Mouse (Mus musculus) MEL (cell line): ENCODE measurements at regions not wholly inside any gene's neighbourhood (a gene's known extent, or its start where the extent isn't known, plus 50 kb on each side); places are given as distances from the start of the nearest gene placed in this dataset.

Experiments used
- DNase-seq: peaks from one replicate; pipeline ENCODE4 v3.0.0; 2011; ENCODE audit warnings: low read depth, low spot score
- H3K27ac ChIP-seq: 2 replicates; pipeline ENCODE4 v1.5.1; 2012; ENCODE audit warnings: low read depth, mild to moderate bottlenecking, control low read depth, low read length, moderate library complexity; ENCODE audit not compliant: control insufficient read depth
- H3K27me3 ChIP-seq, 2 experiments: fragments of 150-350 bp in 1 of 2; sonication (generic) in 1 of 2; 2 replicates each; pipeline ENCODE4 v1.6.1; 2012; ENCODE audit warnings: low read length in 2 of 2, mild to moderate bottlenecking in 2 of 2, improper control_type of control experiment in 1 of 2, moderate library complexity in 1 of 2; ENCODE audit not compliant: insufficient read depth in 2 of 2, control insufficient read depth in 1 of 2
- H3K36me3 ChIP-seq, 2 experiments: 2 replicates each; pipeline ENCODE4 v1.6.1; 2012 to 2014; ENCODE audit warnings: low read length in 2 of 2, improper control_type of control experiment in 1 of 2, inconsistent platforms in 1 of 2, mild to moderate bottlenecking in 1 of 2; ENCODE audit not compliant: insufficient read depth in 2 of 2, control insufficient read depth in 1 of 2
- H3K4me1 ChIP-seq, 2 experiments: fragments of 150-350 bp in 1 of 2; sonication (generic) in 1 of 2; 2 replicates each; pipeline ENCODE4 v1.6.1; 2012; ENCODE audit warnings: low read length in 2 of 2, improper control_type of control experiment in 1 of 2, mild to moderate bottlenecking in 1 of 2; ENCODE audit not compliant: insufficient read depth in 2 of 2, control insufficient read depth in 1 of 2
- H3K4me3 ChIP-seq, 2 experiments: fragments of 150-350 bp in 1 of 2; sonication (generic) in 1 of 2; 2 replicates each; pipeline ENCODE4 v1.5.1; 2012; ENCODE audit warnings: low read depth in 2 of 2, low read length in 2 of 2, mild to moderate bottlenecking in 2 of 2, moderate library complexity in 2 of 2, control low read depth in 1 of 2, improper control_type of control experiment in 1 of 2; ENCODE audit not compliant: control insufficient read depth in 1 of 2, insufficient read depth in 1 of 2
- H3K79me2 ChIP-seq: 2 replicates; pipeline ENCODE4 v1.6.1; 2012; ENCODE audit warnings: mild to moderate bottlenecking, low read length, moderate library complexity; ENCODE audit not compliant: control insufficient read depth, poor library complexity, insufficient read depth
- H3K9ac ChIP-seq: 2 replicates; pipeline ENCODE4 v1.6.1; 2012; ENCODE audit warnings: low read depth, mild to moderate bottlenecking, control low read depth, low read length, moderate library complexity; ENCODE audit not compliant: control insufficient read depth, poor library complexity, severe bottlenecking
- H3K9me3 ChIP-seq: fragments of 150-350 bp; sonication (generic); replicated peaks from 2 replicates; pipeline ENCODE4 v1.6.1; 2012; ENCODE audit warnings: mild to moderate bottlenecking, low read length, improper control_type of control experiment, moderate library complexity; ENCODE audit not compliant: insufficient read depth
- CHD1 ChIP-seq: IDR thresholded peaks from 2 replicates; pipeline ENCODE4 v1.6.1; 2012; ENCODE audit warnings: low read depth, mild to moderate bottlenecking, inconsistent platforms, low read length, improper control_type of control experiment
- CTCF ChIP-seq, 3 experiments: IDR thresholded peaks in 2 of 3; conservative IDR thresholded peaks in 1 of 3; 2 replicates each; pipeline ENCODE4 v1.5.1; 2011 to 2012; ENCODE audit warnings: low read length in 3 of 3, low read depth in 2 of 3, mild to moderate bottlenecking in 2 of 3, improper control_type of control experiment in 1 of 3, inconsistent platforms in 1 of 3, mixed read lengths in 1 of 3, moderate library complexity in 1 of 3; ENCODE audit not compliant: control insufficient read depth in 1 of 3, insufficient read depth in 1 of 3, poor library complexity in 1 of 3, severe bottlenecking in 1 of 3
- E2F4 ChIP-seq: IDR thresholded peaks from 2 replicates; pipeline ENCODE4 v1.6.1; 2011; ENCODE audit warnings: low read depth, low read length, improper control_type of control experiment, borderline replicate concordance
- ELF1 ChIP-seq: IDR thresholded peaks from 2 replicates; pipeline ENCODE4 v1.6.1; 2014; ENCODE audit warnings: low read depth, mild to moderate bottlenecking, inconsistent platforms, low read length, improper control_type of control experiment, moderate library complexity
- EP300 ChIP-seq, 2 experiments: IDR thresholded peaks; 2 replicates each; pipeline ENCODE4 v1.6.1; 2011; ENCODE audit warnings: improper control_type of control experiment in 2 of 2, low read length in 2 of 2, low read depth in 1 of 2, mild to moderate bottlenecking in 1 of 2
- ETS1 ChIP-seq: IDR thresholded peaks from 2 replicates; pipeline ENCODE4 v1.6.1; 2012; ENCODE audit warnings: low read depth, mild to moderate bottlenecking, inconsistent platforms, low read length, improper control_type of control experiment, moderate library complexity
- GABPA ChIP-seq: IDR thresholded peaks from 2 replicates; pipeline ENCODE4 v1.6.1; 2012; ENCODE audit warnings: low read depth, mild to moderate bottlenecking, inconsistent platforms, low read length, improper control_type of control experiment, moderate library complexity
- HCFC1 ChIP-seq: IDR thresholded peaks from 2 replicates; pipeline ENCODE4 v1.6.1; 2012; ENCODE audit warnings: low read depth, mild to moderate bottlenecking, inconsistent platforms, low read length, improper control_type of control experiment, moderate library complexity
- KAT2A ChIP-seq: conservative IDR thresholded peaks from 2 replicates; pipeline ENCODE4 v1.6.1; 2012; ENCODE audit warnings: low read depth, low read length, improper control_type of control experiment, inconsistent platforms
- MAX ChIP-seq: IDR thresholded peaks from 2 replicates; pipeline ENCODE4 v1.6.1; 2011; ENCODE audit warnings: low read length, improper control_type of control experiment
- MEF2A ChIP-seq: IDR thresholded peaks from 2 replicates; pipeline ENCODE4 v1.6.1; 2014; ENCODE audit warnings: low read depth, mild to moderate bottlenecking, inconsistent platforms, low read length, improper control_type of control experiment; ENCODE audit not compliant: poor library complexity, insufficient replicate concordance, severe bottlenecking; ENCODE audit errors: extremely low read depth
- MXI1 ChIP-seq: IDR thresholded peaks from 2 replicates; pipeline ENCODE4 v1.6.1; 2011; ENCODE audit warnings: mild to moderate bottlenecking, low read depth, low read length, improper control_type of control experiment
- MYB ChIP-seq: IDR thresholded peaks from 2 replicates; pipeline ENCODE4 v1.6.1; 2011; ENCODE audit warnings: mild to moderate bottlenecking, low read depth, low read length, improper control_type of control experiment
- MYC ChIP-seq: IDR thresholded peaks from 2 replicates; pipeline ENCODE4 v1.6.1; 2011; ENCODE audit warnings: low read depth, mild to moderate bottlenecking, low read length, improper control_type of control experiment, moderate library complexity
- NELFE ChIP-seq: IDR thresholded peaks from 2 replicates; pipeline ENCODE4 v1.6.1; 2011; ENCODE audit warnings: low read depth, low read length, improper control_type of control experiment
- NRF1 ChIP-seq: IDR thresholded peaks from 2 replicates; pipeline ENCODE4 v1.6.1; 2014; ENCODE audit warnings: low read depth, mild to moderate bottlenecking, inconsistent platforms, low read length, improper control_type of control experiment, moderate library complexity; ENCODE audit not compliant: poor library complexity, insufficient read depth, severe bottlenecking
- RAD21 ChIP-seq: IDR thresholded peaks from 2 replicates; pipeline ENCODE4 v1.6.1; 2011; ENCODE audit warnings: mild to moderate bottlenecking, low read depth, low read length, improper control_type of control experiment
- SMC3 ChIP-seq: IDR thresholded peaks from 2 replicates; pipeline ENCODE4 v1.6.1; 2011; ENCODE audit warnings: low read depth, low read length, improper control_type of control experiment
- TCF12 ChIP-seq: IDR thresholded peaks from 2 replicates; pipeline ENCODE4 v1.6.1; 2014; ENCODE audit warnings: low read depth, mild to moderate bottlenecking, inconsistent platforms, low read length, improper control_type of control experiment, moderate library complexity
- UBTF ChIP-seq: IDR thresholded peaks from 2 replicates; pipeline ENCODE4 v1.6.1; 2012; ENCODE audit warnings: low read depth, mild to moderate bottlenecking, inconsistent platforms, low read length, improper control_type of control experiment, moderate library complexity, borderline replicate concordance; ENCODE audit not compliant: insufficient read depth
- USF1 ChIP-seq: IDR thresholded peaks from 2 replicates; pipeline ENCODE4 v1.6.1; 2014; ENCODE audit warnings: low read depth, mild to moderate bottlenecking, inconsistent platforms, low read length, improper control_type of control experiment, moderate library complexity
- ZC3H11A ChIP-seq: IDR thresholded peaks from 2 replicates; pipeline ENCODE4 v1.6.1; 2012; ENCODE audit warnings: low read depth, mild to moderate bottlenecking, inconsistent platforms, low read length, improper control_type of control experiment
- ZKSCAN1 ChIP-seq: IDR thresholded peaks from 2 replicates; pipeline ENCODE4 v1.6.1; 2012; ENCODE audit warnings: low read depth, mild to moderate bottlenecking, inconsistent platforms, low read length, improper control_type of control experiment, moderate library complexity

DNA sequence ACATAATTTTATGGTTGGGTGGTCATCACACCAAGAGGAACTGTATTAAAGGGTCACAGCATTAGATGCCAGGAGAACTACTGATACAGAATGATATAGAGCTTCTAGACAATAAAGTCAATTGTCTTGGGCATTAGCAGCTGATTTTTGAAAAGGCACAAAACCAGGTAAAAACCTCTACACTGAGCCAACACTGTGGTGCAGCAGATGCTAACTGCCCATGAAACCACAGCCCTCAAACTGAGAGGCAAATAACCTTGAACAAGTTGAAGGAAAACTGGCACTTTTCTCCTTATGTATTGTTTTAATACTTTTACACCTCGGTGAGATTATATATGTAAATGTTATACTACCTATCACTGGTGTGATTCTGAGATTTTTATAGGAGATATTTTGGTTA, 195.9 kb upstream of the Vegfc start:
- Histone ChIP-seq H3K9ac (no peak overlapping the region), H3K27ac (no peak overlapping the region), H3K9me3 (no peaks in the 10 kb centered on the region), H3K4me3 (no peak overlapping the region), H3K27me3 (no peaks in the 10 kb centered on the region), H3K79me2 (no peaks in the 10 kb centered on the region), H3K36me3 (no peaks in the 10 kb centered on the region), H3K4me1 (no peaks in the 10 kb centered on the region)
- TF ChIP-seq MYC: no peak
- TF ChIP-seq MXI1: no peak
- TF ChIP-seq NRF1: no peak
- TF ChIP-seq HCFC1: no peak
- no peak for TF ChIP-seq ZC3H11A
- TF ChIP-seq NELFE: no peak
- no peak for TF ChIP-seq USF1
- DNase-seq: no peak

DNA sequence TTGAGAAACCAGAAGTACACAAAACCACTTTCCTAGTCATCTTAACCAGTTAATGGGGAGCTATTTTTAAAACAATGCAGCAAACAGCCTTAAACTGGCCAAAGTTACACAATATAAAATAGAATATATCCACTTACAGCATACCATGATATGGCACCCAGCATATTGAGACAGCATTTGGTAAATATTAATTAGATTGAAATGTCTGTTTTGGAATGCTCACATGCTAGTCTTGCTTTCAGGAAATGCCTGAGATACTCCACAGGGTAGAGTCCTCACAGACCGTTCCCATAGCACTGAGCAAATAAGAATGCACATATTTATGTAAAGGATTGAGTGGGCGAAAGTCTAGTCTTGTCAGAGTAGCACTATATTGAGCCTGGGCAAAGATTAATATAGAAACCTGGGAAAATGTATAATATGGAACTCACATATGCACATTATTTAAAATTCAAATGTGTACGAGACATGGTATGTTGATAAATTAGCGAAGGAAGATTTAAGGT, 185.1 kb upstream of the Vegfc start:
- Histone ChIP-seq H3K27me3 (no peaks in the 10 kb centered on the region), H3K9me3 (no peaks in the 10 kb centered on the region), H3K27ac (no peak overlapping the region), H3K36me3 (no peaks in the 10 kb centered on the region), H3K4me1 (no peaks in the 10 kb centered on the region), H3K9ac (no peak overlapping the region), H3K79me2 (no peaks in the 10 kb centered on the region), H3K4me3 (no peak overlapping the region)
- no peak for TF ChIP-seq ZC3H11A
- no peak for TF ChIP-seq MEF2A
- TF ChIP-seq TCF12: no peak
- no peak for TF ChIP-seq ETS1
- no peak for TF ChIP-seq KAT2A
- TF ChIP-seq EP300 (IDR thresholded peaks at IDR 0.05; ENCODE audit: low read depth in 1 of 2, low read length in 2 of 2): no peak
- no peak for TF ChIP-seq MAX
- TF ChIP-seq MYB: no peak
- no peak for TF ChIP-seq SMC3
- no peak for TF ChIP-seq CHD1
- no peak for TF ChIP-seq UBTF
- TF ChIP-seq ELF1: no peak
- no peak for TF ChIP-seq CTCF (IDR thresholded peaks at IDR 0.05 in 2 of 3, conservative IDR thresholded peaks at IDR 0.05 in 1 of 3; ENCODE audit: control insufficient read depth in 1 of 3, insufficient read depth in 1 of 3, low read depth in 2 of 3, low read length in 3 of 3, poor library complexity in 1 of 3, severe bottlenecking in 1 of 3)
- TF ChIP-seq RAD21: no peak
- TF ChIP-seq GABPA: no peak
- TF ChIP-seq E2F4: no peak
- no peak for TF ChIP-seq ZKSCAN1
- DNase-seq: no peak
